Mouse (Mus musculus): ENCODE data around the gene Ndufb7.

- TF ChIP-seq CTCF (IDR thresholded peaks at IDR 0.05), result no peak
- TF ChIP-seq EP300 (IDR thresholded peaks at IDR 0.05; ENCODE audit: insufficient read depth, low read depth, low read length), result no peak
- no peak for TF ChIP-seq POLR2A (IDR thresholded peaks at IDR 0.05; ENCODE audit: insufficient read depth, low read depth, low read length)
These were observed 43.2 kb downstream of the Ndufb7 start for GRCm38 (mm10) chr8:83609547-83610180.
